Mouse (Mus musculus) spleen, adult 18-20 months (tissue): ENCODE measurements around the gene Dld.

ENCODE experiments used
- DNase-seq, 2 experiments: peaks; one replicate each; pipeline ENCODE4 v3.0.0; 2022; ENCODE audit warnings: mixed read lengths in 2 of 2

The Dld gene

GRCm38 (mm10) chr12:31318409-31318963 lies 32.8 kb downstream of the Dld start:
- DNase-seq: no peak

GRCm38 (mm10) chr12:31317670-31318408 lies 33.4 kb downstream of the Dld start:
- no peak for DNase-seq

- no peak for DNase-seq
Observed at GRCm38 (mm10) chr12:31315961-31316360, 35.3 kb downstream of the Dld start.

GRCm38 (mm10) chr12:31314310-31314709 lies 36.9 kb downstream of the Dld start:
- DNase-seq: no peak

GRCm38 (mm10) chr12:31313136-31313535 lies 38.1 kb downstream of the Dld start:
- no peak for DNase-seq

DNA sequence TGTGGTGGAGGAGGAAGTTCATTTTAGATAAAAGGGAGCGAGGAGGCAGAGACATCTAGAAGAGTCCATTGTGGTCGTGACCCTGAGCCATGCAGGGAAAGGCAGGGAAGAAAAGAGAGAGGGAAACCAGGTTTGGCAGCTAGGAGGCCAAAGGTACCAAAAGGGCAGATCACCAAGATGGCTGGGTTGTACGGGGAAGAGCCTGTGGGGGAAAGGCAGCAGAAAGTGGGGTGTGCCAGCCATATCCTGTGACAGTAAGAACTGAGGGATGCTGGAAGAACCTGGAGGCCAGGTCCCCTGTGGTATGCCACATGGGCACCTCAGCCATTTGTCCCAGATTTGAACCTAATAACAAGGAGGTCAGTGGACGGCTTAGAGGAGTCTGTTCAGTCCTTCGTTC lies 39.0 kb downstream of the Dld start:
- no peak for DNase-seq

GRCm38 (mm10) chr12:31311671-31312265 lies 39.5 kb downstream of the Dld start:
- no peak for DNase-seq

DNA sequence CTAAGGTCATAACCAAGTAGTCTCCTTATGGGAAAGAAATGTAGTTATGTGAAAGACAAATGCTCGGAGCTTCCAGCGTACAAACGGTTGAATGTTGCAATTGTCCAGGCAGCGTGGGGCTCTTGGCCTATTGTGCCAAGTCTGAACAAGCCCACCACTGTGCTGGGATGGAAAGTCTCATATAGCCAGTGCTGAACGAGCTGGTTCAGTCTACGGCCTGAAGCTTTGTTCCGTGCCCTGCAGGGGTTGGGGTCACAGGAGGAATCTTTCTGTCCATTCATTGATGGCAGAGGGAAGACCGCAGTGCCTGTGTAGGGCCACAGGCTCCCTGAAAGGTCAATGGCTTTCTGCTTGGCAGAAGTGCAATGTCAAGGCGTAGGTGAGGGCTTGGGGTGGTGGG lies 40.6 kb downstream of the Dld start:
- no peak for DNase-seq

- DNase-seq: no peak
Observed at GRCm38 (mm10) chr12:31307756-31308155, 43.5 kb downstream of the Dld start.

- DNase-seq: no peak
Observed at GRCm38 (mm10) chr12:31307011-31307410, 44.2 kb downstream of the Dld start.

DNA sequence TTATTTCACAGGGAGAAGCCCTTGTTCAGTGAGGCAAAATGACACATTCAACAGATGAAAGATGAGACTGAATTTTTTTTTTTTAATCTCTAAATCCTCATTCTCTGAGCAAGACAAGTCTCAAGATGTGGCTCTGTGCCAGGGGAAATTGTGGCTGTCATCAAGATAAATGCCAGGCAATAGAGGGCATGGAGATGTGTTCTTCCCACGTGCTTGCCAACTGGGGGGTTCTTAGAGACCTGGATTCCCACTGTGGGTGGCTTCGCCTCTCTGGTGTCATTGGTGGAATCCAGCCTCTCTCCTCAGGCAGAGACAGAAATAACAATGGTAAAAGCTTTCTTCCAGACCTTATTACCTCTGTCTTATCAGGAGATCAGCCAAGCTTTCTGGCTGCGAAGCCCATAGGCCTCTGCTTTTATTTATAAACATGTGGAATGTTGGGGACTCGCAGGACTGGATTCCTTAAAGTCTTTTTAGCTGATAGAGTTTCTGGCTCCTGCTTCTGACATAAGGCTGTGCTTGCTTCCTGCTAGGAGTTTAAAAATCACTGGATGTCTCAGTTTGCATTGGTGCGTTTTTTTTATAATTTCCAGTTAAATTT lies 45.1 kb downstream of the Dld start:
- no peak for DNase-seq

DNA sequence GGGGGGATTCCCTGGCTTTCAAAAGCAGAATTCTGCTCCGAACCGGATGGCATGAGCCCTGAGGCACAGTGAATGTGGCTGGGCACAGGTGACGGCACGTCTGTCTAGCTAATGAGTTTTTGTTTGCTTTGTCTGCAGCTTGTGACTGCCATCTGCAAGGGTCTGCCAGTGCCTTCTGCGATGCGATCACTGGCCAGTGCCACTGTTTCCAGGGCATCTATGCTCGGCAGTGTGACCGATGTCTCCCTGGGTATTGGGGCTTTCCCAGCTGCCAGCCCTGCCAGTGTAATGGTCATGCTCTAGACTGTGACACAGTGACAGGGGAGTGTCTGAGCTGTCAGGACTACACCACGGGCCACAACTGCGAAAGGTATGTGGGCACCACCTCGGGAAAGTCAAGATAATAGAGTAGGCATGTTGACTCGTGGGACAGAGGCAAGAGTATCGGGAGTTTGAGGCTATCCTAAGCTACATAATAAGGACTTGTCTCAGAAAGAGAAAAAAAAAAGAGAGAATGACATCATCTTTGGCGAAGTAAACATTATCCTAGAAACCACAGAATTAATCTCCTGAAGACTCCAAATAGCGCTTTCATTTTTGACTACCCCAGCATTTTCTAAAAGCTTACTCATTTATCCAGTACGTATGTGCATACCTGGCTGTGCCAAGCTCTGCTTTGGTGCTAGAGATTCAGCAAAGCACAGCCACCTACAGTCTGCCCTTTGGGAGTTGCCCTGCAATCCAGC lies 48.3 kb downstream of the Dld start:
- DNase-seq: no peak

GRCm38 (mm10) chr12:31302266-31302665 lies 49.0 kb downstream of the Dld start:
- no peak for DNase-seq

- no peak for DNase-seq
Observed at GRCm38 (mm10) chr12:31300276-31300675, 51.0 kb downstream of the Dld start.

DNA sequence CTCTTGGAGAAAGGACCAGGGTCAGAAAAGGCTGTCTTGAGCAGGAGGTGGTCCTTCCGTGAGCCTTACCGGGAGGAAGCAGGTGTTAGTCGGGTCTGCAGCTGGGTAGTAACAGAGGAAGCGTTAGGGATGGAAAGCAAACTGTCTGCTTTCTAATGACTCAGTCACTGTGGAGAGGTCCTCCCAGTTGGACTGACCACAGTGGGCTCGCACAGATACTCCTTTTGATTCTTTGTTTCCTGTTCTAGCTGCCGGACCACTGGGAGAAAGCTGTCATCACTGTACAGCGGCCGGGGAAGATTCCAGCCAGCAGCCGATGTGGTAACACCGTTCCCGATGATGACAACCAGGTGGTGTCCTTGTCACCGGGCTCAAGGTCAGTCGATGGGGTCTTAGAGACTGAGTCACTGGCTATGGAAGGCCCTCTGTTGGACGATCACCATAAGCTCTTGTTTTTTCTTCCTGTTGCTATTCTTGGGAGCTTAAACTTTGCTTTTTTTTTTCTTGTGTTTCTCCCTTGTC lies 51.5 kb downstream of the Dld start:
- no peak for DNase-seq

GRCm38 (mm10) chr12:31299126-31299525 lies 52.1 kb downstream of the Dld start:
- DNase-seq: no peak

DNA sequence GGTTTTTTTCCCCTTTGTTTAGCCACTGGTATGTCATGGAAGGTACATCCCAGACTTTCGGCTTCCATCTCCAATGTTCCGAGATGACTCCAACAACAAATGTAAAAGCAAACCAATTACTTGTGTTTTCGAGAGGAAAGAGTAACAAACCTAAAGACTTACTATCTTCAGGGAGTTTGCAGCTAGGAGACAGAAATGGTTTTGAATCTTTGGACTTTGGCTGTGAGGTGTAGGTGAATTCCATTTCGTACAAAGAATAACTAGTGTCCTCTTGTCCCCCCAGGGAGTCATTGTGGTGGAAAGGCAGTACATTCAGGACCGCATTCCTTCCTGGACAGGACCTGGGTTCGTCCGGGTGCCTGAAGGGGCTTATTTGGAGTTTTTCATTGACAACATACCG lies 52.7 kb downstream of the Dld start:
- no peak for DNase-seq

DNA sequence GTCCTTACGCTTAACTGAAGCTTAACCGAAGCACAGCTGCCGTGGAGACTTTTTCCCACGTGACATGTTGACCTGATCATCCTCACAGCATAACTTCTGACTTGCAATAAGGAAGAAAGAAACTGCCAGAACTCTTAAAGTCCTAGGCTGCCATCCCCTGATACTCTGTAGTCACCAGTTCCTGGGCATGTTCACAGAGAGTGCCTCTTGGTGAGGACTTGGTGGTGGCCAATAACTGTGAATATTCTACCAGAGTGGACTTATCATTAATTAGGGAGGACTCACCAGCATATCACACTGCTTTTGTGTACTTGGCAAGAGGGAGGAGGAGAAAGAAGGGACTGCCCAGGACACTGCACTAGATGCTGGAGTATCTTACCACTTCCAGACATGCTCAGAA lies 53.1 kb downstream of the Dld start:
- DNase-seq: no peak

- no peak for DNase-seq
Observed at GRCm38 (mm10) chr12:31296097-31296496, 55.2 kb downstream of the Dld start.

DNA sequence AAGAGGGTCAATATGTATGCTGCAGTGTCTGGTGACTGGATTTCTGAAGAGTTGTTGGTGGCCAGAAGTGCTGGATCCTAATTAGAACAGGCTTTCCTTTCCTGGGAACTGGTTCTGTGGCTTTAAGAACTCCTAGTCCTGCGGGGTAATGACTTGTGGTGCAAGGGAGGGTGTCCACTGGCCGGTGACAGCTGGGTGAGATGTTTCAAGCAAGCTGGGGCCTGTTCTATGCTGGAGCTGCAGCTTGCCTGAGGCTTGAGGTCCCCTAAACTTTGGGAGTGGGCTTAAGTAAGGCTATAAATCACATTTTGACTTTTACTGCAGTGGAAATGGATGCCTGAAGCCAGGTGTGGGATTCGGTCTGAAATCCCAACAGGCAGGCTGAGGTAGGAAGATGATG lies 55.7 kb downstream of the Dld start:
- no peak for DNase-seq

DNA sequence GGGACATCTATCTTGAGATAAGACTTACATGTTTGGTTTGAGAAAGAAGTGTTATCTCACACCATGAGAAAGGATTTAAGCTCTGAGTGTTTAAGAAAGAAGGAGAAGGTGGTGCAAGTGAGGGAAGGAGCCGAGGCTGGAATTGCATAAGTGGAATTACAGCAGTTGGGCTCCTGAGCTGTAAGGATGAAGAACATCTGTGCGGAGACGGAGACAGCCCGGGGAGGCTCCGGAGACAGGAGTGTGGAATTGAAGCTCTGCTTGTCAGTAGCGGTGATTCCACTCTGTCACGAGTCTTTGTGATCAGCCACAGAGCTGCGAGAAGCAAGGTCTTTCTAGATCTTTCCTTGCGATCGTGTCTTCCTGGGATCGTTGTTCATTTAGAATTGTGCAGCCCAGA lies 56.3 kb downstream of the Dld start:
- DNase-seq: no peak

- no peak for DNase-seq
Observed at GRCm38 (mm10) chr12:31294526-31294925, 56.7 kb downstream of the Dld start.
